Mouse (Mus musculus) megakaryocyte, adult 5-6 weeks (primary cell): ENCODE measurements around the gene 9530003J23Rik. TPM values are rescaled to one million over a fixed set of nuclear protein-coding genes. Genes with fewer than 3 reads are reported as not detected.
"Not testable (repeated sequence)": the region's sequence is repeated elsewhere in the genome, so short reads cannot be mapped to it uniquely, and the experiment has no call there.

Experiments used
- ATAC-seq: 2 replicates; pipeline ENCODE4 v1.8.0; 2016; ENCODE audit warnings: mild to moderate bottlenecking, inconsistent platforms; ENCODE audit not compliant: poor library complexity, severe bottlenecking
- total RNA-seq, 2 experiments: library from RNA; stranded (forward) in 1 of 2; stranded (reverse) in 1 of 2; fragments of 153-499, 151-499 nt in 1 of 2; fragments of 221-1000, 200-1000 nt in 1 of 2; gene quantifications; 2 replicates each; pipeline versions ENCODE4 v1.2.3 to v1.2.4; 2015 to 2017

Gene 9530003J23Rik
- not detected in 2 replicates for total RNA-seq (2015)
- total RNA-seq (2017), result not detected in 2 replicates

- ATAC-seq, result no peak
Observed at GRCm38 (mm10) chr10:117238603-117239002, at the start of gene 9530003J23Rik. 9530003J23Rik (minus strand) TSS chr10:117238703.

- ATAC-seq, result no peak
Observed at GRCm38 (mm10) chr10:117287226-117287850, 48.8 kb upstream of the 9530003J23Rik start.

GRCm38 (mm10) chr10:117286366-117286970 is 48.0 kb upstream of the 9530003J23Rik start:
- no peak for ATAC-seq

- ATAC-seq, result peak; percentile 26
Observed at GRCm38 (mm10) chr10:117285584-117285983, 47.1 kb upstream of the 9530003J23Rik start.

GRCm38 (mm10) chr10:117284578-117285520 is 46.3 kb upstream of the 9530003J23Rik start:
- ATAC-seq, result peak; percentile 36

GRCm38 (mm10) chr10:117283871-117284577 is 45.5 kb upstream of the 9530003J23Rik start:
- no peak for ATAC-seq

- ATAC-seq, result not testable (repeated sequence)
Observed at GRCm38 (mm10) chr10:117283196-117283595, 44.7 kb upstream of the 9530003J23Rik start.

- no peak for ATAC-seq
Observed at GRCm38 (mm10) chr10:117282551-117282950, 44.0 kb upstream of the 9530003J23Rik start.

GRCm38 (mm10) chr10:117282049-117282448 is 43.5 kb upstream of the 9530003J23Rik start, which contains the start of gene Lyz2:
Lyz2 (minus strand) TSS chr10:117282321.
- ATAC-seq, result peak; percentile 65

- ATAC-seq, result peak; percentile 11
Observed at GRCm38 (mm10) chr10:117281381-117281920, 42.9 kb upstream of the 9530003J23Rik start.

GRCm38 (mm10) chr10:117280000-117280399 is 41.5 kb upstream of the 9530003J23Rik start:
- ATAC-seq, result no peak

- not testable (repeated sequence) for ATAC-seq
Observed at GRCm38 (mm10) chr10:117278510-117278909, 40.0 kb upstream of the 9530003J23Rik start.

- ATAC-seq, result not testable (repeated sequence)
Observed at GRCm38 (mm10) chr10:117277779-117278178, 39.3 kb upstream of the 9530003J23Rik start.

GRCm38 (mm10) chr10:117275681-117276369 is 37.3 kb upstream of the 9530003J23Rik start:
- ATAC-seq, result peak; percentile 7

GRCm38 (mm10) chr10:117274645-117275044 is 36.1 kb upstream of the 9530003J23Rik start:
- ATAC-seq, result peak; percentile 45

GRCm38 (mm10) chr10:117272023-117272422 is 33.5 kb upstream of the 9530003J23Rik start:
- no peak for ATAC-seq

- ATAC-seq, result no peak
Observed at GRCm38 (mm10) chr10:117259870-117260269, 21.4 kb upstream of the 9530003J23Rik start.

- ATAC-seq, result no peak
Observed at GRCm38 (mm10) chr10:117235866-117236265, 2.6 kb downstream of the 9530003J23Rik start.

GRCm38 (mm10) chr10:117234825-117235224 is 3.7 kb downstream of the 9530003J23Rik start:
- ATAC-seq, result no peak

GRCm38 (mm10) chr10:117229826-117230225 is 8.7 kb downstream of the 9530003J23Rik start:
- ATAC-seq, result no peak
